Mouse (Mus musculus): ENCODE results near the gene Gm20388. TPM values are rescaled to one million over a fixed set of nuclear protein-coding genes. Genes with fewer than 3 reads are reported as not detected.
"Not testable (repeated sequence)": the region's sequence is repeated elsewhere in the genome, so short reads cannot be mapped to it uniquely, and the experiment has no call there.

Gm20388 gene
- polyA plus RNA-seq, 1 experiment = 0.36 TPM

GRCm38 (mm10) chr8:124163258-124163657 is 4252.6 kb downstream of the Gm20388 start:
- no peaks in the 10 kb centered on the region for H3K36me3 ChIP-seq (ENCODE audit: control insufficient read depth)
- no peaks in the 10 kb centered on the region for H3K4me1 ChIP-seq (ENCODE audit: control insufficient read depth)
- H3K27me3 ChIP-seq (ENCODE audit: control insufficient read depth) = no peaks in the 10 kb centered on the region
- H3K9me3 ChIP-seq (ENCODE audit: control insufficient read depth, low read length) = no peaks in the 10 kb centered on the region
- TF ChIP-seq TAL1 (IDR thresholded peaks at IDR 0.05; ENCODE audit: low read length) (no peak), GATA1 (IDR thresholded peaks at IDR 0.05; ENCODE audit: low read length) (no peak)
- H3K4me3 ChIP-seq (replicated peaks) = no peak overlapping the region

- Histone ChIP-seq H3K27me3 (ENCODE audit: control insufficient read depth) (no peaks in the 10 kb centered on the region), H3K4me3 (replicated peaks) (no peak overlapping the region), H3K36me3 (ENCODE audit: control insufficient read depth) (no peaks in the 10 kb centered on the region), H3K4me1 (ENCODE audit: control insufficient read depth) (no peaks in the 10 kb centered on the region), H3K9me3 (ENCODE audit: control insufficient read depth, low read length) (no peaks in the 10 kb centered on the region; the same call in 1 of the 2 replicates)
- no peak for TF ChIP-seq GATA1 (IDR thresholded peaks at IDR 0.05; ENCODE audit: low read length)
These were observed 4259.1 kb downstream of the Gm20388 start for GRCm38 (mm10) chr8:124169749-124170148.

GRCm38 (mm10) chr8:124170671-124171070 is 4260.0 kb downstream of the Gm20388 start:
- Histone ChIP-seq H3K4me1 (ENCODE audit: control insufficient read depth) (no peaks in the 10 kb centered on the region), H3K36me3 (ENCODE audit: control insufficient read depth) (no peaks in the 10 kb centered on the region), H3K4me3 (replicated peaks) (no peak overlapping the region), H3K27me3 (ENCODE audit: control insufficient read depth) (no peaks in the 10 kb centered on the region), H3K9me3 (ENCODE audit: control insufficient read depth, low read length) (no peaks in the 10 kb centered on the region; the same call in 1 of the 2 replicates)
- no peak for TF ChIP-seq TAL1 (IDR thresholded peaks at IDR 0.05; ENCODE audit: low read length)
- no peak for TF ChIP-seq GATA1 (IDR thresholded peaks at IDR 0.05; ENCODE audit: low read length)

GRCm38 (mm10) chr8:124171557-124172528 is 4261.2 kb downstream of the Gm20388 start:
- H3K4me3 ChIP-seq (replicated peaks) = no peak overlapping the region

GRCm38 (mm10) chr8:124173688-124174087 is 4263.0 kb downstream of the Gm20388 start:
- H3K27me3 ChIP-seq (ENCODE audit: control insufficient read depth) = no peaks in the 10 kb centered on the region
- no peak overlapping the region for H3K4me3 ChIP-seq (replicated peaks)
- TF ChIP-seq TAL1 (IDR thresholded peaks at IDR 0.05; ENCODE audit: low read length) (no peak), GATA1 (IDR thresholded peaks at IDR 0.05; ENCODE audit: low read length) (no peak)
- no peaks in the 10 kb centered on the region for H3K4me1 ChIP-seq (ENCODE audit: control insufficient read depth)
- H3K36me3 ChIP-seq (ENCODE audit: control insufficient read depth) = no peaks in the 10 kb centered on the region
- H3K9me3 ChIP-seq (ENCODE audit: control insufficient read depth, low read length) = no peaks in the 10 kb centered on the region; the same call in 1 of the 2 replicates

More at GRCm38 (mm10) chr8:124171557-124172528, 4261.2 kb downstream of the Gm20388 start:
- Histone ChIP-seq H3K4me1 (ENCODE audit: control insufficient read depth) (no peaks in the 10 kb centered on the region), H3K36me3 (ENCODE audit: control insufficient read depth) (no peaks in the 10 kb centered on the region), H3K9me3 (ENCODE audit: control insufficient read depth, low read length) (no peaks in the 10 kb centered on the region; the same call in 1 of the 2 replicates), H3K27me3 (ENCODE audit: control insufficient read depth) (no peaks in the 10 kb centered on the region)
- no peak for TF ChIP-seq TAL1 (IDR thresholded peaks at IDR 0.05; ENCODE audit: low read length)
- no peak for TF ChIP-seq GATA1 (IDR thresholded peaks at IDR 0.05; ENCODE audit: low read length)

GRCm38 (mm10) chr8:124176133-124176532 is 4265.5 kb downstream of the Gm20388 start:
- Histone ChIP-seq H3K9me3 (ENCODE audit: control insufficient read depth, low read length) (no peaks in the 10 kb centered on the region; the same call in 1 of the 2 replicates), H3K27me3 (ENCODE audit: control insufficient read depth) (no peaks in the 10 kb centered on the region)
- TF ChIP-seq TAL1 (IDR thresholded peaks at IDR 0.05; ENCODE audit: low read length) = no peak
- TF ChIP-seq GATA1 (IDR thresholded peaks at IDR 0.05; ENCODE audit: low read length) = no peak

GRCm38 (mm10) chr8:124177092-124177491 is 4266.5 kb downstream of the Gm20388 start:
- not testable (repeated sequence) for H3K9me3 ChIP-seq (ENCODE audit: control insufficient read depth, low read length); H3K27me3 ChIP-seq (ENCODE audit: control insufficient read depth); H3K36me3 ChIP-seq (ENCODE audit: control insufficient read depth); H3K4me3 ChIP-seq (replicated peaks); H3K4me1 ChIP-seq (ENCODE audit: control insufficient read depth)

More at GRCm38 (mm10) chr8:124176133-124176532, 4265.5 kb downstream of the Gm20388 start:
- no peak overlapping the region for H3K4me3 ChIP-seq (replicated peaks)
- H3K36me3 ChIP-seq (ENCODE audit: control insufficient read depth) = no peaks in the 10 kb centered on the region
- no peaks in the 10 kb centered on the region for H3K4me1 ChIP-seq (ENCODE audit: control insufficient read depth)

GRCm38 (mm10) chr8:124180681-124181445 is 4270.2 kb downstream of the Gm20388 start:
- TF ChIP-seq GATA1 (IDR thresholded peaks at IDR 0.05; ENCODE audit: low read length) (no peak), TAL1 (IDR thresholded peaks at IDR 0.05; ENCODE audit: low read length) (no peak)
- Histone ChIP-seq H3K27me3 (ENCODE audit: control insufficient read depth) (no peaks in the 10 kb centered on the region), H3K36me3 (ENCODE audit: control insufficient read depth) (no peaks in the 10 kb centered on the region), H3K9me3 (ENCODE audit: control insufficient read depth, low read length) (no peaks in the 10 kb centered on the region), H3K4me3 (replicated peaks) (no peak overlapping the region), H3K4me1 (ENCODE audit: control insufficient read depth) (no peaks in the 10 kb centered on the region)

GRCm38 (mm10) chr8:124181751-124182150 is 4271.1 kb downstream of the Gm20388 start:
- Histone ChIP-seq H3K36me3 (ENCODE audit: control insufficient read depth) (no peaks in the 10 kb centered on the region), H3K4me1 (ENCODE audit: control insufficient read depth) (no peaks in the 10 kb centered on the region), H3K9me3 (ENCODE audit: control insufficient read depth, low read length) (no peaks in the 10 kb centered on the region), H3K27me3 (ENCODE audit: control insufficient read depth) (no peaks in the 10 kb centered on the region), H3K4me3 (replicated peaks) (no peak overlapping the region)
- TF ChIP-seq TAL1 (IDR thresholded peaks at IDR 0.05; ENCODE audit: low read length) (no peak), GATA1 (IDR thresholded peaks at IDR 0.05; ENCODE audit: low read length) (no peak)

Data from erythroblast, embryonic 14.5 days (primary cell).